Mouse (Mus musculus) embryonic facial prominence, embryonic 13.5 days (tissue): ENCODE data around the gene Slc33a1. TPM values are rescaled to one million over a fixed set of nuclear protein-coding genes. Genes with fewer than 3 reads are reported as not detected.

Experiments used
- ATAC-seq: fragments of 200-750 bp; cut with Nextera tagmentation; 2 replicates; pipeline ENCODE4 v1.8.0; 2017; ENCODE audit warnings: low read depth; ENCODE audit not compliant: insufficient number of reproducible peaks, insufficient read depth, low FRiP score, low TSS enrichment
- H3K27ac ChIP-seq: fragments of 300-500 bp; sonication (generic); 2 replicates; pipeline ENCODE4 v1.5.1; 2015; ENCODE audit warnings: moderate library complexity, mild to moderate bottlenecking, inconsistent platforms
- H3K27me3 ChIP-seq: fragments of 300-500 bp; sonication (generic); 2 replicates; pipeline ENCODE4 v1.6.1; 2015; ENCODE audit warnings: mild to moderate bottlenecking, inconsistent platforms
- H3K36me3 ChIP-seq: fragments of 300-500 bp; sonication (generic); 2 replicates; pipeline ENCODE4 v1.6.1; 2015; ENCODE audit warnings: mild to moderate bottlenecking, inconsistent platforms
- H3K4me1 ChIP-seq: fragments of 300-500 bp; sonication (generic); 2 replicates; pipeline ENCODE4 v1.6.1; 2015; ENCODE audit warnings: inconsistent platforms
- H3K4me2 ChIP-seq: fragments of 300-500 bp; sonication (generic); 2 replicates; pipeline ENCODE4 v1.6.1; 2015; ENCODE audit warnings: moderate library complexity, mild to moderate bottlenecking, inconsistent platforms
- H3K4me3 ChIP-seq: fragments of 300-500 bp; sonication (generic); 2 replicates; pipeline ENCODE4 v1.5.1; 2015; ENCODE audit warnings: mild to moderate bottlenecking, inconsistent platforms
- H3K9ac ChIP-seq: fragments of 300-500 bp; sonication (generic); 2 replicates; pipeline ENCODE4 v1.6.1; 2015; ENCODE audit warnings: mild to moderate bottlenecking, inconsistent platforms
- H3K9me3 ChIP-seq: fragments of 300-500 bp; sonication (generic); 2 replicates; pipeline ENCODE4 v1.6.1; 2016; ENCODE audit warnings: inconsistent platforms
- WGBS: fragments of 180-500 bp; shearing (Covaris S2); methylation state at CpG from one replicate; pipeline ENCODE4 v1.1.7; 2015; ENCODE audit warnings: mixed read lengths; 5-methylcytosine and 5-hydroxymethylcytosine counted together
- polyA plus RNA-seq: library from polyadenylated mRNA; unstranded; fragments of >200 nt; fragmentation: Nextera tagmentation; extraction: Ambion mirVana; gene quantifications from 2 replicates; pipeline ENCODE4 v1.2.1, GENCODE M21; 2015

The Slc33a1 gene
- polyA plus RNA-seq, 1 experiment from 2014 or later, result 15.4 TPM

- no peak overlapping the region for H3K9ac ChIP-seq
- no peak overlapping the region for H3K4me3 ChIP-seq
- no peak overlapping the region for H3K27ac ChIP-seq
- H3K4me2 ChIP-seq, result no peak overlapping the region
- H3K4me1 ChIP-seq, result no peaks in the 10 kb centered on the region
- no peak for ATAC-seq
- H3K36me3 ChIP-seq, result 0 out of 2 replicates have a peak, but pooled peaks cover 8% of the 10 kb centered on the region
- H3K27me3 ChIP-seq, result no peaks in the 10 kb centered on the region
- no peaks in the 10 kb centered on the region for H3K9me3 ChIP-seq
- WGBS, result 87% methylated on average over 2 of the region's 2 CpGs
Measured at GRCm38 (mm10) chr3:63938928-63939327, 25.6 kb downstream of the Slc33a1 start.

- H3K4me1 ChIP-seq, result no peaks in the 10 kb centered on the region
- peak; percentile 86 for ATAC-seq
- no peaks in the 10 kb centered on the region for H3K27me3 ChIP-seq
- H3K4me2 ChIP-seq, result peak within 1 kb of the TSS; percentile 78
- H3K4me3 ChIP-seq, result peak within 1 kb of the TSS; percentile 78
- peak within 1 kb of the TSS; percentile 75 for H3K27ac ChIP-seq
- peaks cover 5% of the 10 kb centered on the region; the same call in 1 of the 2 replicates for H3K36me3 ChIP-seq
- no peaks in the 10 kb centered on the region for H3K9me3 ChIP-seq
- WGBS, result 4% methylated on average over 48 of the region's 48 CpGs
- H3K9ac ChIP-seq, result peak within 1 kb of the TSS; percentile 95
Measured at GRCm38 (mm10) chr3:63928878-63929859, 35.4 kb downstream of the Slc33a1 start, which contains the start of gene E130311K13Rik. TSS of gene E130311K13Rik (minus strand) at chr3:63929472.

GRCm38 (mm10) chr3:63919634-63920033 lies 44.9 kb downstream of the Slc33a1 start:
- Histone ChIP-seq H3K9me3 (no peaks in the 10 kb centered on the region), H3K9ac (no peak overlapping the region), H3K4me1 (no peaks in the 10 kb centered on the region), H3K4me2 (no peak overlapping the region), H3K27me3 (no peaks in the 10 kb centered on the region), H3K27ac (no peak overlapping the region), H3K36me3 (peaks cover 40% of the 10 kb centered on the region), H3K4me3 (no peak overlapping the region)
- WGBS, result 57% methylated on average over 3 of the region's 3 CpGs
- ATAC-seq, result no peak

- Histone ChIP-seq H3K27me3 (0 out of 2 replicates have a peak, but pooled peaks cover 3% of the 10 kb centered on the region), H3K4me2 (no peak overlapping the region), H3K4me1 (peaks cover 1% of the 10 kb centered on the region; the same call in 1 of the 2 replicates), H3K27ac (no peak overlapping the region), H3K4me3 (no peak overlapping the region), H3K36me3 (0 out of 2 replicates have a peak, but pooled peaks cover 9% of the 10 kb centered on the region), H3K9me3 (no peaks in the 10 kb centered on the region), H3K9ac (no peak overlapping the region)
- 81% methylated on average over 4 of the region's 4 CpGs for WGBS
- ATAC-seq, result no peak
Measured at GRCm38 (mm10) chr3:63910301-63910700, 54.3 kb downstream of the Slc33a1 start.

- Histone ChIP-seq H3K36me3 (no peaks in the 10 kb centered on the region), H3K4me2 (peak overlapping the region; percentile 71), H3K4me1 (peaks cover 4% of the 10 kb centered on the region; the same call in 1 of the 2 replicates), H3K27ac (no peak overlapping the region), H3K27me3 (peaks cover 12% of the 10 kb centered on the region; the same call in 1 of the 2 replicates), H3K9ac (peak overlapping the region; percentile 67), H3K4me3 (peak overlapping the region; percentile 40), H3K9me3 (no peaks in the 10 kb centered on the region)
- no peak for ATAC-seq
- 2% methylated on average over 18 of the region's 18 CpGs for WGBS
Measured at GRCm38 (mm10) chr3:63905241-63905640, 59.3 kb downstream of the Slc33a1 start.

- ATAC-seq, result no peak
- Histone ChIP-seq H3K9ac (no peak overlapping the region), H3K36me3 (no peaks in the 10 kb centered on the region), H3K9me3 (no peaks in the 10 kb centered on the region), H3K4me3 (no peak overlapping the region), H3K27me3 (peaks cover 19% of the 10 kb centered on the region; the same call in 1 of the 2 replicates), H3K27ac (no peak overlapping the region), H3K4me2 (no peak overlapping the region), H3K4me1 (peaks cover 11% of the 10 kb centered on the region)
- 81% methylated on average over 2 of the region's 2 CpGs for WGBS
Measured at GRCm38 (mm10) chr3:63904157-63904556, 60.4 kb downstream of the Slc33a1 start.

- H3K4me3 ChIP-seq, result peak overlapping the region; percentile 68
- ATAC-seq, result no peak
- peaks cover 15% of the 10 kb centered on the region; the same call in 1 of the 2 replicates for H3K27me3 ChIP-seq
- WGBS, result 4% methylated on average over 12 of the region's 12 CpGs
- no peaks in the 10 kb centered on the region for H3K9me3 ChIP-seq
- H3K9ac ChIP-seq, result 0 out of 2 replicates have a peak overlapping the region, but pooled peaks have one; percentile 44
- H3K36me3 ChIP-seq, result no peaks in the 10 kb centered on the region
- H3K27ac ChIP-seq, result no peak overlapping the region
- peak overlapping the region; percentile 100 for H3K4me2 ChIP-seq
- H3K4me1 ChIP-seq, result peaks cover 12% of the 10 kb centered on the region
Measured at GRCm38 (mm10) chr3:63900021-63900571, 64.5 kb downstream of the Slc33a1 start.

- peaks cover 12% of the 10 kb centered on the region for H3K4me1 ChIP-seq
- no peaks in the 10 kb centered on the region for H3K36me3 ChIP-seq
- ATAC-seq, result peak; percentile 29
- H3K27me3 ChIP-seq, result peaks cover 12% of the 10 kb centered on the region; the same call in 1 of the 2 replicates
- H3K9me3 ChIP-seq, result no peaks in the 10 kb centered on the region
- H3K4me2 ChIP-seq, result peak within 1 kb of the TSS; percentile 100
- 1% methylated on average over 12 of the region's 12 CpGs for WGBS
- peak within 1 kb of the TSS; percentile 70 for H3K9ac ChIP-seq
- H3K27ac ChIP-seq, result 0 out of 2 replicates have a peak within 1 kb of the TSS, but pooled peaks have one; percentile 60
- peak within 1 kb of the TSS; percentile 68 for H3K4me3 ChIP-seq
Measured at GRCm38 (mm10) chr3:63899309-63899695, 65.3 kb downstream of the Slc33a1 start, which contains the start of gene Plch1. TSS of gene Plch1 (minus strand) at chr3:63899472.

- peaks cover 9% of the 10 kb centered on the region; the same call in 1 of the 2 replicates for H3K27me3 ChIP-seq
- peak overlapping the region; percentile 70 for H3K9ac ChIP-seq
- H3K9me3 ChIP-seq, result no peaks in the 10 kb centered on the region
- WGBS, result under 1% methylated on average over 41 of the region's 41 CpGs
- peak overlapping the region; percentile 100 for H3K4me2 ChIP-seq
- H3K36me3 ChIP-seq, result no peaks in the 10 kb centered on the region
- H3K27ac ChIP-seq, result 0 out of 2 replicates have a peak overlapping the region, but pooled peaks have one; percentile 60
- H3K4me1 ChIP-seq, result peaks cover 12% of the 10 kb centered on the region
- peak; percentile 78 for ATAC-seq
- peak overlapping the region; percentile 68 for H3K4me3 ChIP-seq
Measured at GRCm38 (mm10) chr3:63898581-63899308, 65.8 kb downstream of the Slc33a1 start.

- Histone ChIP-seq H3K9ac (no peak overlapping the region), H3K4me1 (peaks cover 12% of the 10 kb centered on the region), H3K27me3 (peaks cover 9% of the 10 kb centered on the region; the same call in 1 of the 2 replicates), H3K4me3 (no peak overlapping the region), H3K36me3 (no peaks in the 10 kb centered on the region), H3K4me2 (peak overlapping the region; percentile 100; the same call in 1 of the 2 replicates), H3K9me3 (no peaks in the 10 kb centered on the region), H3K27ac (no peak overlapping the region)
- no peak for ATAC-seq
- 24% methylated on average over 1 of the region's 1 CpGs for WGBS
Measured at GRCm38 (mm10) chr3:63897177-63897576, 67.4 kb downstream of the Slc33a1 start.

- no peak for ATAC-seq
Measured at GRCm38 (mm10) chr3:63896303-63896702, 68.3 kb downstream of the Slc33a1 start.

More at GRCm38 (mm10) chr3:63896303-63896702, 68.3 kb downstream of the Slc33a1 start:
- peaks cover 12% of the 10 kb centered on the region for H3K4me1 ChIP-seq
- no peak overlapping the region for H3K4me2 ChIP-seq
- peaks cover 9% of the 10 kb centered on the region; the same call in 1 of the 2 replicates for H3K27me3 ChIP-seq
- 73% methylated on average over 4 of the region's 4 CpGs for WGBS
- no peaks in the 10 kb centered on the region for H3K9me3 ChIP-seq
- no peaks in the 10 kb centered on the region for H3K36me3 ChIP-seq
- no peak overlapping the region for H3K9ac ChIP-seq
- no peak overlapping the region for H3K27ac ChIP-seq
- no peak overlapping the region for H3K4me3 ChIP-seq
